Comparison of ENCODE assay signal across 8 mouse cellular contexts in the genomic region with DNA sequence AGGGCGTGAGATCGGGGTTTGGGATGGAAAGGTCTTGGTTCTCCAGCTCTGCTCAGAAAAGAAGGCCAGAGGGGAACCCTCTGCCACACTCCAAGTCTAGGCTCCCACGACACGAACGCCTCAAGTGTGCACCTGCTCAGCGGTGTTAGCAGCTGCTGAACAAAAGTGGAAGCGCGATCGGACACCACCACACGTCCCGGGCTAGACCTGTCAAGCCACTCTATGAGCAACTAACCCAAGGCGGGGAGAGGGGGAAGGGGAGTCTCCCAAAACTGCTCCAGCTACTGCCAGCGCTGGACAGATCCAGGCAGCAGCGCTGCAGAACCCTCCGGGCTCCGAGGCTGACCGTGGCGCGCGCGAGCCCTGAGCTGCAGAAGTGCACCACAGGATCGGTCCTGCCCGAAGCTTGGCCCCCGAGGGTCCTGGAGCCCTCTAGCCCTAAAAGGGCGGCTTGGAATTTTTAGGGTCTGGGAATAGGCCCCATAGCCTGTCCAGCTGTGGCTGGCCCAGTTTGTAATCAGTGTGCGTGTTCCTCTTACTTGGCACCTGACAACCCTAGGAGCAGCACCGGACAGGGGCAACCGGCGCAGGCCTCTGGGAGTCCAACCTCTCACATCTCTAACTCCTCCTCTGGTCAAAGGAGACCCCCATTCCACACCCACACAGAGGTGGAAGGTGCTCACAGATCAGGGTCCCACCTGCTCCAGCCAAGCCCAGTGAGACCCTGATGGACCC. TPM values are rescaled to one million over a fixed set of nuclear protein-coding genes. Genes with fewer than 3 reads are reported as not detected.
DNase-seq lines count a peak whose midpoint lies in the region; ATAC-seq and TF ChIP-seq lines count a peak whose summit lies in the region.

No protein-coding gene starts in this region.

- TF ChIP-seq CTCF in intestine, postnatal 0 days (IDR thresholded peaks at IDR 0.05; ENCODE audit: low read depth) = no peak

- H3K4me1 ChIP-seq in embryonic facial prominence, embryonic 10.5 days = peaks cover 27% of the 10 kb centered on the region
- no peaks in the 10 kb centered on the region for H3K4me1 ChIP-seq in intestine, postnatal 0 days (replicated peaks; ENCODE audit: control insufficient read depth, insufficient read depth, low read length)

- H3K36me3 ChIP-seq in embryonic facial prominence, embryonic 10.5 days (replicated peaks) = no peaks in the 10 kb centered on the region
- H3K36me3 ChIP-seq in intestine, postnatal 0 days (ENCODE audit: control insufficient read depth, insufficient read depth) = no peaks in the 10 kb centered on the region

- H3K27me3 ChIP-seq in embryonic facial prominence, embryonic 10.5 days (replicated peaks; ENCODE audit: low read depth, poor library complexity, severe bottlenecking) = peaks cover 74% of the 10 kb centered on the region
- H3K27me3 ChIP-seq in intestine, postnatal 0 days (replicated peaks; ENCODE audit: control insufficient read depth, insufficient read depth, low read length) = peaks cover 56% of the 10 kb centered on the region

- 0 out of 2 replicates have a peak overlapping the region, but pooled peaks have one; percentile 17 for H3K4me2 ChIP-seq in intestine, postnatal 0 days (replicated peaks; ENCODE audit: low read depth)

- 3% methylated on average over 29 of the region's 29 CpGs for WGBS in embryonic facial prominence, embryonic 10.5 days
- whole genome bisulfite sequencing in intestine, postnatal 0 days = 4% methylated on average over 29 of the region's 29 CpGs

- ATAC-seq in frontal cortex, adult (ENCODE audit: low TSS enrichment) = peak; percentile 28
- no peak for ATAC-seq in intestine, postnatal 0 days

- H3K27ac ChIP-seq in embryonic facial prominence, embryonic 10.5 days (replicated peaks) = no peak overlapping the region
- H3K27ac ChIP-seq in intestine, postnatal 0 days (ENCODE audit: low read depth, low read length) = no peak overlapping the region

- DNase-seq in frontal cortex, postnatal 25 days (ENCODE audit: low spot score in 2 of 2) = no peak
- DNase-seq in ES-CJ7 (ENCODE audit: low read depth, low spot score) = peak; percentile 29
- peak; percentile 59 for DNase-seq in embryonic facial prominence, embryonic 10.5 days (ENCODE audit: low spot score)
- DNase-seq in neural tube, embryonic 10.5 days (ENCODE audit: extremely low spot score, low spot score) = peak; percentile 59
- DNase-seq in thymus, postnatal 36 days = no peak
- no peak for DNase-seq in adipocyte (ENCODE audit: low spot score)

- H3K9me3 ChIP-seq in embryonic facial prominence, embryonic 10.5 days = no peaks in the 10 kb centered on the region
- no peaks in the 10 kb centered on the region for H3K9me3 ChIP-seq in intestine, postnatal 0 days (ENCODE audit: control insufficient read depth)

- H3K4me3 ChIP-seq in embryonic facial prominence, embryonic 10.5 days = peak overlapping the region; percentile 68
- H3K4me3 ChIP-seq in intestine, postnatal 0 days (ENCODE audit: low read depth, low read length) = peak overlapping the region; percentile 14; the same call in 1 of the 2 replicates

- H3K9ac ChIP-seq in intestine, postnatal 0 days (ENCODE audit: low read depth, low read length) = no peak overlapping the region

RNA-seq across cellular contexts. Expression of a gene that starts 1.2 kb away (rescaled TPM):
- 0.15 and 0.30 TPM in 2 replicates for polyA plus RNA-seq in embryonic facial prominence, embryonic 10.5 days (2016; fragmentation: Nextera tagmentation; extraction: Ambion mirVana)
- 0.07 and 0.14 TPM in 2 replicates for polyA plus RNA-seq in intestine, postnatal 0 days (2015; fragmentation: Nextera tagmentation; extraction: Ambion mirVana)

Comparison
In these comparisons a context has a peak if more than half of its experiments do, and no peak if none do; other contexts are left out.
1. DNase-seq: peak in ES-CJ7 (single experiment), embryonic facial prominence, embryonic 10.5 days (single experiment) and neural tube, embryonic 10.5 days (single experiment); none in frontal cortex, postnatal 25 days (0 of 2), thymus, postnatal 36 days (0 of 2) and adipocyte (single experiment).